Mouse (Mus musculus) ES-Bruce4 (cell line): ENCODE data around the gene Ifitm6. TPM values are rescaled to one million over a fixed set of nuclear protein-coding genes. Genes with fewer than 3 reads are reported as not detected.
"Not testable (repeated sequence)": the region's sequence is repeated elsewhere in the genome, so short reads cannot be mapped to it uniquely, and the experiment has no call there.

Experiments
- H3K27ac ChIP-seq: 2 replicates; pipeline ENCODE4 v1.5.1; 2012; ENCODE audit warnings: low read length, inconsistent platforms; ENCODE audit not compliant: insufficient read depth
- H3K27me3 ChIP-seq: 2 replicates; pipeline ENCODE4 v1.6.1; 2012; ENCODE audit warnings: mild to moderate bottlenecking, low read length, inconsistent platforms; ENCODE audit not compliant: control insufficient read depth, poor library complexity, insufficient read depth, severe bottlenecking
- H3K36me3 ChIP-seq: 2 replicates; pipeline ENCODE4 v1.6.1; 2012; ENCODE audit warnings: inconsistent platforms, mild to moderate bottlenecking, low read length, moderate library complexity; ENCODE audit not compliant: control insufficient read depth, poor library complexity, insufficient read depth, severe bottlenecking
- H3K4me1 ChIP-seq: one replicate; pipeline ENCODE4 v1.8.1; 2011; ENCODE audit warnings: low read length; ENCODE audit not compliant: control insufficient read depth, insufficient read depth
- H3K4me3 ChIP-seq: 2 replicates; pipeline ENCODE4 v1.5.1; 2011; ENCODE audit warnings: low read depth, mild to moderate bottlenecking, low read length
- H3K9ac ChIP-seq: 2 replicates; pipeline ENCODE4 v1.6.1; 2012; ENCODE audit warnings: low read depth, mild to moderate bottlenecking, inconsistent platforms; ENCODE audit not compliant: poor library complexity, severe bottlenecking
- H3K9me3 ChIP-seq: replicated peaks from 2 replicates; pipeline ENCODE4 v1.6.1; 2012; ENCODE audit warnings: mild to moderate bottlenecking, low read length, inconsistent platforms; ENCODE audit not compliant: control insufficient read depth, poor library complexity, insufficient read depth, severe bottlenecking
- CTCF ChIP-seq: IDR thresholded peaks from one replicate; pipeline ENCODE4 v1.8.1; 2011; ENCODE audit warnings: low read depth, low read length
- EP300 ChIP-seq: IDR thresholded peaks from 2 replicates; pipeline ENCODE4 v1.6.1; 2011; ENCODE audit warnings: low read depth, low read length; ENCODE audit not compliant: insufficient read depth
- POLR2A ChIP-seq: IDR thresholded peaks from one replicate; pipeline ENCODE4 v1.8.1; 2011; ENCODE audit warnings: low read length; ENCODE audit not compliant: insufficient read depth
- polyA plus RNA-seq: library from polyadenylated mRNA; stranded (reverse); fragments of >200 nt; gene quantifications from 2 replicates; pipeline ENCODE4 v1.2.4, GENCODE M21; 2011; ENCODE audit warnings: low read depth; ENCODE audit not compliant: missing spikeins, insufficient read depth, insufficient read length

Gene Ifitm6
- polyA plus RNA-seq, 1 experiment: not detected

DNA sequence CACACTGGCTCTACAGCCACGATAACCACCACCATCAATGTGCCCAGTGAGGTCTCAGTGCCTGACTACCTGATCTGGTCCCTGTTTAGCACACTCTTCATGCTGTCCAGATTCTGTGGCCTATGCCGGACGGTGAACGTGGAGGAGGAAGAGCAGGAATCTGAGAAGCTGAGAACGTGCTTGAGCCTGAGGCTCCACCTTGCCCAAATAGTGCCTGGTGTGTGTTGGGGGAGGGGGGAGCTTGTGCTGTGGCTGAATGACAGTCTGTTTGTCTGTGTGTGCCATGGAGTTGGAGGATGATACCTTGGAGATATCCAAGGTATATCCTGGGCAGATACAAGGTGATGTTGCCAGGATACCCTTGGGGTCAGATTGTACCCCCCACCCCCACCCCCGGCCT is 27.5 kb downstream of the Ifitm6 start:
- Histone ChIP-seq H3K9me3 (no peaks in the 10 kb centered on the region), H3K36me3 (no peaks in the 10 kb centered on the region), H3K27ac (peak overlapping the region; percentile 2; the same call in 1 of the 2 replicates), H3K27me3 (no peaks in the 10 kb centered on the region), H3K9ac (no peak overlapping the region), H3K4me1 (peaks cover 13% of the 10 kb centered on the region), H3K4me3 (peak overlapping the region; percentile 3; the same call in 1 of the 2 replicates)
- TF ChIP-seq POLR2A (no peak), EP300 (no peak), CTCF (no peak)

DNA sequence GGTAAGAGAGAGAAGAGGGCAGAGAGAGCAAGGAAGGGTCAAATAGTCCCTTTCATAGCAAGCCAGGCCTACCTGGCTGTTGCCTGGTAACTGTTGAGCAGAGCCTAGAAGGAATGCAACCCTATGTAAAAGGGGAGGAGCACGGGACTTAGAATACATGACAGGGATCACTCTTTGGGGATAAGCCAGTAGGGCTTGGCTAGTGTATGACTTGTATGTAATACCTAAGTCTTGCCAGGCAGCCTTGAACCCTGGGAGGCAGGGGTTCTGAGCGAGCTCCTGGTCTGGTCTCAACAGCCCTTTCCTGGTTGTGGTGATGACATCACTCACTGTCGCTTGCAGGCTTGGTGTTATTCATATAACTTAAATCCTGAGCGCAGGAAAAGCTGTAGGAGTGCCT is 28.7 kb downstream of the Ifitm6 start:
- Histone ChIP-seq H3K27ac (no peak overlapping the region; the same call in 1 of the 2 replicates), H3K27me3 (no peaks in the 10 kb centered on the region), H3K4me1 (peaks cover 13% of the 10 kb centered on the region), H3K9ac (no peak overlapping the region; the same call in 1 of the 2 replicates), H3K4me3 (no peak overlapping the region), H3K36me3 (no peaks in the 10 kb centered on the region), H3K9me3 (no peaks in the 10 kb centered on the region)
- TF ChIP-seq EP300 (no peak), POLR2A (no peak), CTCF (no peak)

DNA sequence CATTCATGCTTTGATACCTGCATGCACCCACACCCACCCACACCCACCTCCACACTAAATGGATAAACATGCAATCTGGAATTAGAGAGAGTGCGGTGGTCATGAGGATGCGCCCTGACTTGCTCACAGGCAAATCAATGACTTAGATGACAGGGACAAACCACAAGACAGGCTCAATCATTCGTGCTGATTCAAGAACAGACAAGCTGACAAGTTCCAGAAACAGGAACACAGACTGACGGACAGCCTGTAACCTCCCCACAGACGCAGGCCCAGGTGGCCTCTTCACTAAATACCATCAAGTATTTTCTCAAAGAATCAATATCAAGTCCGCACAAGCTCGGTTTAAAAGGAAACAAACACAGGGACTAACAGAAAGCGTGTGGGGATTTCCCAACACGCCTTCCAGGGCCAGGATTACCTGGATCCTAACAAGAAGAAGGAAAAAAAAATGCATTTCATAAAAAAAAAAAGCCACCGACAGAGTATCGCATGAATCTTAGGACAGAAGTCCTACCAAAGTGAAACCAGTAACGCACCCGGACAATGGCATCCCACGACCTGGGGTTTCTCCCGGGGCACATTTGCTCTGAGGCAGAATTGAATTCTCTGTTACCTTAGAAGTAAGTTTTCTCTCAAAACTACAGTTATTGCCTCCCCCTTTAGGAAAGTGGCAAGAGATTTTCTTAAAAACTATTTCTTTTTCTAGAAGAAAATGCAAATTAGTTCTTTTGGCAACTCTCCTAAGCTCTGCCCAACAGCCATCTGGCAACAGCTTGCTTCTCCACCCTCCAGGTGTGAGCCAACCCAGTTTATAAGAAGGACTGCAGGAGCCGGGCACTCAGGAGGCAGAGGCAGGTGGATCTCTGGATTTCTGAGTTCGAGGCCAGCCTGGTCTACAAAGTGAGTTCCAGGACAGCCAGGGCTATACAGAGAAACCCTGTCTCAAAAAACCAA is 30.3 kb downstream of the Ifitm6 start:
- no peaks in the 10 kb centered on the region for H3K9me3 ChIP-seq
- H3K27ac ChIP-seq: peak overlapping the region; percentile 33; the same call in 1 of the 2 replicates
- H3K4me1 ChIP-seq: peaks cover 13% of the 10 kb centered on the region
- no peaks in the 10 kb centered on the region for H3K36me3 ChIP-seq
- no peak overlapping the region for H3K9ac ChIP-seq
- H3K27me3 ChIP-seq: no peaks in the 10 kb centered on the region
- H3K4me3 ChIP-seq: no peak overlapping the region
- TF ChIP-seq POLR2A (no peak), CTCF (no peak), EP300 (no peak)

DNA sequence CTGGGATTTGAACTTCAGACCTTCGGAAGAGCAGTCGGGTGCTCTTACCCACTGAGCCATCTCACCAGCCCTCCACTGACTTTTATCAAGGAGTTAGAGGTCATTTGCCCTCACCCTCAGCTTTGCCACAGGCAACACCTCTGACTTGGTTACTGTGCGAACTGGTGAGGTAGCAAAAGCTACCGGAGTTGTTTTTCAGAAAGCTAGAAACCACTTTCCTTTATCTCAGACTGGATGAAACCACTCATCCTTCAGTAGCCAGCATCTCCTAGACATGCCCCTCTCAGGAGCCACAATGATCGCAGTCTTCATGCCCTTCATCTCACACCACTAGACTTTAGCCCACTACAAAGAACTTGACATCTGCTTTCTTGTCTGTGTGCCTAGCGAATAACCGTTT is 34.8 kb downstream of the Ifitm6 start:
- Histone ChIP-seq H3K4me1 (no peaks in the 10 kb centered on the region), H3K27me3 (no peaks in the 10 kb centered on the region), H3K9me3 (no peaks in the 10 kb centered on the region), H3K27ac (peak overlapping the region; percentile 12; the same call in 1 of the 2 replicates), H3K4me3 (no peak overlapping the region), H3K9ac (no peak overlapping the region), H3K36me3 (no peaks in the 10 kb centered on the region)
- TF ChIP-seq CTCF: no peak
- no peak for TF ChIP-seq EP300
- TF ChIP-seq POLR2A: no peak

DNA sequence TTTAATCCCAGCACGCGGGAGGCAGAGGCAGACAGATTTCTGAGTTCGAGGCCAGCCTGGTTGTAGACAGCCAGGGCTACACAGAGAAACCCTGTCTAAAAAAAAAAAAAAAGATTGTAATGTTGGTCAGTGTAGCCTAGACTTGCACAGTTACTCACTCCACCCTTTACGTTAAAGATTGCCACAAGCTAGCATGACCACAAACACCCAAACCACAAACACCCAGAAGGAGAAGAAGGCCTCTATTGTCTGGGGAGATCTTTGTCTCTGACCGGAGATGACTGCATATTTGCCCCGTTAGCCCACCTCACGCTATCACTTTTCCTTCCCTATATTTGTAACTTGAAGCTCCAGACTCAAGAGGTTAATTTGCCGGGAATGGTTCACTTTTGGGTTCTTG is 36.0 kb downstream of the Ifitm6 start:
- Histone ChIP-seq H3K4me3 (no peak overlapping the region), H3K27ac (no peak overlapping the region), H3K9me3 (no peaks in the 10 kb centered on the region), H3K27me3 (no peaks in the 10 kb centered on the region), H3K36me3 (no peaks in the 10 kb centered on the region), H3K4me1 (no peaks in the 10 kb centered on the region), H3K9ac (no peak overlapping the region)
- no peak for TF ChIP-seq POLR2A

GRCm38 (mm10) chr7:140976720-140977119 is 41.0 kb downstream of the Ifitm6 start:
- not testable (repeated sequence) for H3K4me1 ChIP-seq, H3K4me3 ChIP-seq, H3K9me3 ChIP-seq, H3K9ac ChIP-seq, H3K36me3 ChIP-seq, H3K27me3 ChIP-seq
- peak overlapping the region; percentile 82 for H3K27ac ChIP-seq
